Mouse (Mus musculus) liver, embryonic 16.5 days (tissue): ENCODE measurements around the gene Tmco4. TPM values are rescaled to one million over a fixed set of nuclear protein-coding genes. Genes with fewer than 3 reads are reported as not detected.

ENCODE experiments used
- ATAC-seq: fragments of 200-750 bp; cut with Nextera tagmentation; 2 replicates; pipeline ENCODE4 v1.8.0; 2017; ENCODE audit warnings: low read depth, mild to moderate bottlenecking, moderate number of reproducible peaks, moderate library complexity
- H3K27ac ChIP-seq: fragments of 300-500 bp; sonication (generic); 2 replicates; pipeline ENCODE4 v1.5.1; 2014; ENCODE audit warnings: mild to moderate bottlenecking, low read length
- H3K27me3 ChIP-seq: fragments of 300-500 bp; sonication (generic); 2 replicates; pipeline ENCODE4 v1.6.1; 2014; ENCODE audit warnings: low read depth, low read length, mixed read lengths; ENCODE audit not compliant: control insufficient read depth, insufficient read depth
- H3K36me3 ChIP-seq: fragments of 300-500 bp; sonication (generic); 2 replicates; pipeline ENCODE4 v1.6.1; 2014; ENCODE audit warnings: mild to moderate bottlenecking; ENCODE audit not compliant: control insufficient read depth, insufficient read depth
- H3K4me1 ChIP-seq: fragments of 300-500 bp; sonication (generic); 2 replicates; pipeline ENCODE4 v1.6.1; 2014; ENCODE audit warnings: low read depth, low read length, mixed read lengths; ENCODE audit not compliant: control insufficient read depth
- H3K4me2 ChIP-seq: fragments of 300-500 bp; sonication (generic); 2 replicates; pipeline ENCODE4 v1.6.1; 2014; ENCODE audit warnings: low read depth, low read length, mixed read lengths
- H3K4me3 ChIP-seq: fragments of 300-500 bp; sonication (generic); 2 replicates; pipeline ENCODE4 v1.5.1; 2014; ENCODE audit warnings: low read depth, mild to moderate bottlenecking, low read length
- H3K9ac ChIP-seq: fragments of 300-500 bp; sonication (generic); 2 replicates; pipeline ENCODE4 v1.6.1; 2014; ENCODE audit warnings: low read depth, low read length
- H3K9me3 ChIP-seq: fragments of 300-500 bp; sonication (generic); replicated peaks from 2 replicates; pipeline ENCODE4 v1.6.1; 2016; ENCODE audit warnings: low read length; ENCODE audit not compliant: control insufficient read depth
- WGBS: fragments of 180-500 bp; shearing (Covaris S2); extraction: QIAGEN DNeasy Blood & Tissue Kit; methylation state at CpG from one replicate; pipeline ENCODE4 v1.1.7; 2014; ENCODE audit not compliant: insufficient replicate concordance; 5-methylcytosine and 5-hydroxymethylcytosine counted together
- polyA plus RNA-seq: library from polyadenylated mRNA; unstranded; fragments of >200 nt; fragmentation: Nextera tagmentation; extraction: Ambion mirVana; gene quantifications from 2 replicates; pipeline ENCODE4 v1.2.1, GENCODE M21; 2015

The Tmco4 gene
- polyA plus RNA-seq, 1 experiment from 2014 or later = 4.0 TPM

DNA sequence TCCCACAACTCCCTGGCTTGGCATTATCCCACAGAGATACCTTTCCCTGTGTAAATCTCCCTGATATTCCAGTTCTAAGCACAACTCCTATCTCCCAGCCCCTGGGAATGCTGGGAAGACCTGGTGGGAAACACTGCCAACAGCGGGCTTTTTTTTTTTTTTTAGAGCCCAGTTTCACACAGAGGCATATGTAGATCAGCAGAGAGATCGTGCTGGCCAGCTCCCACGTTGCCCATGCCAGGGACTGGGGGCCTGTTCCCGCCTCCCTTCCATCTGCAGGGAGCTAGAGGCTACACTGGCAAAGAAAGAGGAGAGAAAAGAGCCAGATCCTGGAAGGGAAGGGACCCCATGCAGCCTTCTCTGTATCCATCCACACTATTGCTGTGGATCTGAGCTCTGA, 95.6 kb downstream of the Tmco4 start:
- Histone ChIP-seq H3K4me2 (no peak overlapping the region), H3K27ac (no peak overlapping the region), H3K4me3 (no peak overlapping the region), H3K9ac (no peak overlapping the region), H3K9me3 (no peaks in the 10 kb centered on the region), H3K36me3 (no peaks in the 10 kb centered on the region), H3K4me1 (no peaks in the 10 kb centered on the region), H3K27me3 (peaks cover 8% of the 10 kb centered on the region)
- ATAC-seq = no peak
- 23% methylated on average over 4 of the region's 4 CpGs for WGBS

DNA sequence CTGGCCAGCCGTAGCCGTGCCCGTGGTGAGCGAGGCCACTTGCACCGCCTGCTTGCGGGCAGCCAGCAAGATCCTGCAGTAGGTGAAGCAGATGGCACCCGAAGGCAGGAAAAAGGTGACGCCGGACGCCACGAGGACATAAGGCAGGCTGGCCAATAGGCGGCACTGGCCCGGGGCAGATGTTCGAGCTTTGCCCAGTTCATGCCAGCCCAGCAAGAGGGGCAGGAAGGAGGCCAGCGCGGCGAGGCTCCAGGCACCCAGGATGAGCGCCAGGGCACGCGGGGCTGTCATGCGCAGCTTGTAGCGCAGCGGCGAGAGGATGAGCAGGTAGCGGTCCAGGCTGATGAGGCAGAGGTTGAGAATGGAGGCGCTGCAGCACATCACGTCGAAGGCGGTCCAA, 101.4 kb downstream of the Tmco4 start:
- H3K4me3 ChIP-seq = no peak overlapping the region
- no peak overlapping the region for H3K9ac ChIP-seq
- no peaks in the 10 kb centered on the region for H3K4me1 ChIP-seq
- H3K27ac ChIP-seq = no peak overlapping the region
- H3K36me3 ChIP-seq = no peaks in the 10 kb centered on the region
- WGBS = 20% methylated on average over 29 of the region's 29 CpGs
- no peaks in the 10 kb centered on the region for H3K9me3 ChIP-seq
- no peak overlapping the region for H3K4me2 ChIP-seq
- peaks cover 47% of the 10 kb centered on the region for H3K27me3 ChIP-seq
- ATAC-seq = no peak

DNA sequence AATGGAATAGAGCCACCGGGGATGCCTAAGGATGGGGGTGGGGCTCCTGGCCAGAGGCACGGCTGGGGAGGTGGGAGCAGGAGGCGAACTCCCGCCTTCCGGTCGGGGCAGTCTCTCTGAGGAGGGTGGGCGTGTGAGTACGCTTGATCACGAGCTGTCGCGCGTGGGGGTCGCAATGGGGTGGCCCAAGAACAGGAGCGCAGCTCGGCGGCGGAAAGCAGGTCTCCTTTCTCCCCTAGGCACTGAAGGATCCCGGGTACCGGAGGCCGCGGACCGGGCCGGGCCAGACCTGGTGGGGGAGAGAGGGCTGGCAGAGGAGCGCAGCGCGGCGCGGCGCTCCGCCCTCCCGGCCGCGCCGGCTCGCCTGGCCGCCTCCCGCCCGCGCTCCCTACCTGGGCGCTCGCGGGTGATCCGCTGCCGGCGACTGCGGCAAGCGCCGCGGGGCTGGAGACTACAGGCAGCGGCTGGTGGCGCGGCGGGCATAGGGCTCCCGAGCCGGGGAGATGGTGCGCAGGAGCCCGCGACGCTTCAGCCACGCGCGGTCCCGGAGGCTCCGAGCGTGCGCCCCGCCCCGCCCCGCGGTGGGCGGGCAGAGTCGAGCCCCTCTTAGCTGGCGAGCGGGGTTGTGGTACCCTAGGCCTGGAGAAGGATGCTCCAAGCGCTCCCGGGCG, 102.5 kb downstream of the Tmco4 start, which contains the start of gene Htr6:
Gene Htr6, minus strand, starts transcription at position 530 of the 671 bp plus-strand sequence.
- no peak within 1 kb of the TSS for H3K27ac ChIP-seq
- H3K4me2 ChIP-seq = peak within 1 kb of the TSS; percentile 43
- WGBS = under 1% methylated on average over 56 of the region's 77 CpGs
- no peak within 1 kb of the TSS for H3K9ac ChIP-seq
- peaks cover 48% of the 10 kb centered on the region for H3K27me3 ChIP-seq
- H3K4me1 ChIP-seq = no peaks in the 10 kb centered on the region
- ATAC-seq = no peak
- no peaks in the 10 kb centered on the region for H3K36me3 ChIP-seq
- H3K4me3 ChIP-seq = peak within 1 kb of the TSS; percentile 42
- H3K9me3 ChIP-seq = no peaks in the 10 kb centered on the region

DNA sequence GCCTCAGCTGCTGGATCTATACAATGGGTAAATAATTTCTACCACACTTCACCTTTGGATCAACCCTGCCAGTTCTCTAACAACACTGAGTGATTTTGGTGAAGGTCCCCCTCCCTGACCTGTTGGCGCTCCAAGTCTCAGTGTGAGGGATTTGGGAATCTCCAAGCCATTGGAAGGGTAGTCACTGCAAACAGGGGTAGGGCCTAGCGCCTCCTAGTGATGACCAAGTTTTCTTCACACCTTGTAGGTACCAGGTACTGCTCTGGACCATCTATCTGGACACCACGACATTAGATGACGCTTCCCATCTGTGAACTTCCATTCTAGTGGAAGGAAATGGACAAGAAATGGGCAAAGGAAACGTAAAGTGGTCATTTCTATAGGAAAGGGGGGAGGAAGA, 103.2 kb downstream of the Tmco4 start:
- Histone ChIP-seq H3K9ac (no peak overlapping the region), H3K4me3 (no peak overlapping the region), H3K27me3 (peaks cover 48% of the 10 kb centered on the region), H3K4me1 (no peaks in the 10 kb centered on the region), H3K27ac (no peak overlapping the region), H3K36me3 (no peaks in the 10 kb centered on the region), H3K4me2 (no peak overlapping the region), H3K9me3 (no peaks in the 10 kb centered on the region)
- no peak for ATAC-seq
- WGBS = 11% methylated on average over 5 of the region's 5 CpGs

DNA sequence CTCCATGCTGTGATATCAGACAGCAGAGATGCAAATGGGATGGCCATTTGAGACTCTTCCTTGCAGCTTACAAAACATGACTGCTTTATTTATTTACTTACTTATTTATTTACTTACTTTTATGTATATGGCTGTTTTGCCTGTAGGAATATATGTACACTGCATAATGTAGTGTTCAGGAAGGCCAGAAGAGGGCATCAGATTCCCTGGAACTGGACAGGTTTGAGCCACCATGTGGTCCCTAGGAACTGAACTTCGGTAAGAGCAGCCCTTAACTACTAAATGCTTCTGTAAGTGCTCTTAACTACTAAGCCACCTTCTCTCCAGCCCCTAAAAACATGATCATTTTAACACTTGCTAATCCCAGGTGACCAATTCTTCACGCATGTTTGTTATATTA, 105.6 kb downstream of the Tmco4 start:
- Histone ChIP-seq H3K4me3 (no peak overlapping the region), H3K27me3 (peaks cover 40% of the 10 kb centered on the region), H3K9ac (no peak overlapping the region), H3K4me1 (no peaks in the 10 kb centered on the region), H3K9me3 (no peaks in the 10 kb centered on the region), H3K4me2 (no peak overlapping the region), H3K36me3 (no peaks in the 10 kb centered on the region), H3K27ac (no peak overlapping the region)
- no peak for ATAC-seq
- 36% methylated on average over 2 of the region's 2 CpGs for WGBS

DNA sequence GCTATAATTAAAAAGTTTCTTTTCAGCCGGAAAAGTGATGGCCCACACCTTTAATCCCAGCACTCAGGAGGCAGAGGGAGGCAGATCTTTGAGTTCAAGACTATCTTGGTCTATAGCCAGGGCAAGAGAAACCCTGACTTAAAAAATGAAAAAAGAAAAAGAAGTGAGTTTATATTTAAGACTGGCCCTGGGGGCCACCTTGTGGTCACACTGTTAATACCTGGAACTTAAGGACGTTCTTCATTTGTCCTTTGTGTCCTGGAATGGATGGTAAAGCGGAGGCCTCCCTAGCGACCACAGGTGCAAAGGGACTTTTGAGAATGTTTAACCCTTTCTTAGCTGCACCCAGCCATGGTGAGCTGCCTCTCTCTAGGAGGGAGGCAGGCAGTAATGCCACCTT, 106.0 kb downstream of the Tmco4 start:
- no peak overlapping the region for H3K4me2 ChIP-seq
- no peaks in the 10 kb centered on the region for H3K36me3 ChIP-seq
- H3K4me3 ChIP-seq = no peak overlapping the region
- H3K27ac ChIP-seq = no peak overlapping the region
- H3K27me3 ChIP-seq = peaks cover 36% of the 10 kb centered on the region
- no peak for ATAC-seq
- 14% methylated on average over 4 of the region's 4 CpGs for WGBS
- H3K9me3 ChIP-seq = no peaks in the 10 kb centered on the region
- no peak overlapping the region for H3K9ac ChIP-seq
- no peaks in the 10 kb centered on the region for H3K4me1 ChIP-seq

DNA sequence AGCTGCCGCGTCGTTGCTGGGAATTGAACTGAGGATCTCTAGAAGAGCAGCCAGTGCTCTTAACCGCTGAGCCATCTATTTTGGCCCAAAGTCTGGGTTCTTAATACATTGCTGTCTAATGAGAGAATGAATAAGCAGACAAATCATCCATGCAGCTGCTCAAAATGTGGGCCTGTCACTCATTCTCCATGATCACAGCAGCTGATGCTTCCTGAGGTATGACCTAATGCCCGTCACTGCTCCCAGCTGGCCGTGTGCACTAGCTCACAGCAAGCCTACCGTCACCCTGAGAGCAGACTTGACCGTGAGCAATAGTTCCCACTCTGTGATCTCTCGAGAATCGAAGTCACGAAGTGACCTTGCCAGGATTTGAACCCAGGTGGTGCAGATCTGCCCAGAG, 106.8 kb downstream of the Tmco4 start:
- no peak overlapping the region for H3K9ac ChIP-seq
- H3K4me1 ChIP-seq = no peaks in the 10 kb centered on the region
- ATAC-seq = no peak
- no peaks in the 10 kb centered on the region for H3K9me3 ChIP-seq
- H3K27ac ChIP-seq = no peak overlapping the region
- H3K27me3 ChIP-seq = peaks cover 32% of the 10 kb centered on the region
- no peak overlapping the region for H3K4me2 ChIP-seq
- no peak overlapping the region for H3K4me3 ChIP-seq
- H3K36me3 ChIP-seq = no peaks in the 10 kb centered on the region
- 62% methylated on average over 11 of the region's 11 CpGs for WGBS

DNA sequence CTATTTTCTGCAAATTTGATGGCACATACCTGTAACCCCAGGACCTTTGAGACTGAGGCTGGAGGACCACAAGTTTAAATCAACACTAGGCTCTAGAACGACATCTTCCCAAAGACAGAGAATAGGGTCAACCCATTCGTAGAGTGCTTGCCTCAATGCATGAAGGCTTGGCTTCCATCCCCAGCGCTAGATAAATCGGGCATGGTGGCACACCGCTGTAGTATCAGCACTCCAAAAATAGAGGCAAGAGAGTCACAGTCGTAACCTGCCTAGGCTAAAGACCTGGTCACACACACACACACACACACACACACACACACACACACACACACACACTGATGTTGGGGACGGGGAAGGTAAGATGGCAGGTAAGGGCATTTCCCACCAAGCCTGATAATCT, 107.6 kb downstream of the Tmco4 start:
- H3K27me3 ChIP-seq = peaks cover 29% of the 10 kb centered on the region
- no peak overlapping the region for H3K9ac ChIP-seq
- no peaks in the 10 kb centered on the region for H3K4me1 ChIP-seq
- no peaks in the 10 kb centered on the region for H3K9me3 ChIP-seq
- no peak overlapping the region for H3K4me2 ChIP-seq
- H3K4me3 ChIP-seq = no peak overlapping the region
- no peaks in the 10 kb centered on the region for H3K36me3 ChIP-seq
- 72% methylated on average over 7 of the region's 7 CpGs for WGBS
- no peak for ATAC-seq
- H3K27ac ChIP-seq = no peak overlapping the region

DNA sequence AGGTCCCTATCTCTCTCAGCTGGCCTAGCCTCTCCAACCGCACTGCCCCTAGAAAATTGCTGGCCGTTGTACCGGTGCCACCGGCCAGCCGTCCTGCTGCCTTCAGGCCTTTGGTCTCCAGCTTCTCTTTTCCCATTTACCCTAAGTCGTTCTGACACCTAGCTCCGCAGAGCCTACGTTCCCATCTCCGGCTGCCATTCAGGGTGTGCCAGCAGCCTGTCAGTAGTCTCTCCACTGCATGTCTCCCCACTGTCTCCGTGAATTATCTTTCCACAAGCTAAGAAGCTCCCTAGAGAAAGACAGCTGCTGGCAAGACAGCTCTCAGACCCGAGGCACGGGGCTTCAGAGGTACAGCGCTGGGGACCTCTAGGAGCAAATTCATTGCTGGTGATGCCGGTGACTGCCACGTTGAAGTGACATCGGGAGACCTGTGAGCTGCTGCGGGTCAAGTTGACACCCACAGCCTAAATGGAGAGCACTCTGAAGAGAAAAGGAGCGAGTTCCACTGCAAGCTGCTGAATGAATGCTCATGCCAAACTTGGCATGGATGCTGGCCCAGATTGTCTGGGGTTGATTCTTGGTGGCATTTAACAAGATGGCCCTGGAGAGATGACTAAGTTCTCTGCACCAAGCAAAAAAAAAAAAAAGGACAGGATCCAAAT, 108.7 kb downstream of the Tmco4 start:
- no peak for ATAC-seq
- H3K4me2 ChIP-seq = no peak overlapping the region
- no peak overlapping the region for H3K4me3 ChIP-seq
- H3K4me1 ChIP-seq = no peaks in the 10 kb centered on the region
- WGBS = 61% methylated on average over 18 of the region's 18 CpGs
- H3K27ac ChIP-seq = no peak overlapping the region
- no peaks in the 10 kb centered on the region for H3K9me3 ChIP-seq
- no peak overlapping the region for H3K9ac ChIP-seq
- H3K36me3 ChIP-seq = no peaks in the 10 kb centered on the region
- H3K27me3 ChIP-seq = peaks cover 18% of the 10 kb centered on the region
